ENCODE assay signal across 9 mouse cellular contexts in genomic region chr8:111625694-111626527, GRCm38 (mm10). TPM values are rescaled to one million over a fixed set of nuclear protein-coding genes. Genes with fewer than 3 reads are reported as not detected.
DNase-seq lines count a peak whose midpoint lies in the region; TF ChIP-seq lines count a peak whose summit lies in the region.
"Had no signal": no experiment of that assay in that cellular context is flagged by ENCODE, and none has a peak within 500 bp of the region (broad histone marks: within the 10 kb centered on the region; RNA-seq: fewer than 3 reads in every experiment).

No protein-coding gene starts in this region.

- TF ChIP-seq POLR2A in lung, adult 2 months (IDR thresholded peaks at IDR 0.05; ENCODE audit: borderline replicate concordance, extremely low read depth, low read depth, low read length), result no peak
- TF ChIP-seq POLR2A in small intestine, adult 2 months (IDR thresholded peaks at IDR 0.05; ENCODE audit: low read depth, low read length), result no peak

- H3K36me3 ChIP-seq in small intestine, adult 2 months (ENCODE audit: control insufficient read depth, insufficient read depth, low read length), result no peaks in the 10 kb centered on the region; the same call in 1 of the 2 replicates

- WGBS in lung, adult 2 months, result 13% methylated on average over 6 of the region's 6 CpGs
- WGBS in small intestine, adult 2 months, result 29% methylated on average over 6 of the region's 6 CpGs

- H3K4me1 ChIP-seq in lung, adult 2 months (ENCODE audit: control insufficient read depth, insufficient read depth, low read length), result peaks cover 13% of the 10 kb centered on the region
- H3K4me1 ChIP-seq in small intestine, adult 2 months (ENCODE audit: control insufficient read depth, insufficient read depth, insufficient read length, low read length), result peaks cover 8% of the 10 kb centered on the region

- peak; percentile 75 to 93 for DNase-seq in adrenal gland, adult (ENCODE audit: inconsistent age in 2 of 2, low spot score in 1 of 2)
- DNase-seq in adrenal gland, adult 8-10 months, result no peak
- DNase-seq in NIH3T3 (ENCODE audit: low read depth), result peak; percentile 94
- DNase-seq in cerebellum, adult 9-11 months, result peak; percentile 77
- DNase-seq in gastrocnemius, postnatal 10 days, result peak; percentile 77
- peak; percentile 84 for DNase-seq in kidney, postnatal 10 days
- peak; percentile 74 for DNase-seq in lung, adult 2 months

- no peaks in the 10 kb centered on the region for H3K27me3 ChIP-seq in small intestine, adult 2 months (ENCODE audit: control insufficient read depth, insufficient read depth, low read length)
- H3K27me3 ChIP-seq: limb, embryonic 15.5 days had no signal

- no peak overlapping the region for H3K4me3 ChIP-seq in lung, adult 2 months (replicated peaks; ENCODE audit: extremely low read depth, low read depth, low read length)
- no peak overlapping the region for H3K4me3 ChIP-seq in small intestine, adult 2 months (ENCODE audit: low read depth, low read length)
- H3K4me3 ChIP-seq: limb, embryonic 15.5 days had no signal

- TF ChIP-seq CTCF in lung, adult 2 months (IDR thresholded peaks at IDR 0.05; ENCODE audit: insufficient read depth, low read length), result peak; percentile 83
- peak; percentile 90; the same call in 1 of the 2 replicates for TF ChIP-seq CTCF in small intestine, adult 2 months (IDR thresholded peaks at IDR 0.05; ENCODE audit: extremely low read depth, insufficient read length, insufficient replicate concordance, low read depth, low read length)

- no peak overlapping the region for H3K27ac ChIP-seq in small intestine, adult 2 months (ENCODE audit: insufficient read depth, low read depth, low read length)
- H3K27ac ChIP-seq: limb, embryonic 15.5 days had no signal

RNA-seq across cellular contexts. Expression of gene Ldhd, which starts 4.3 kb away (rescaled TPM):
- total RNA-seq in adrenal gland, adult 8-10 months (2022), result 100 to 1,000 TPM in 1 of 4 experiments, 10 to 100 TPM in 3; 58.4 to 109 (median 76.4) TPM
- total RNA-seq in gastrocnemius, postnatal 10 days (2021), result 1 to 10 TPM; 7.9 to 8.2 TPM
- 8.8 and 9.4 TPM in 2 replicates for polyA plus RNA-seq in lung, adult 2 months (2012; rRNA removed)
- polyA plus RNA-seq in small intestine, adult 2 months (2012; rRNA removed), result 2.8 and 8.4 TPM in 2 replicates

RNA-seq across cellular contexts. Expression of gene Zfp1, which starts 17.3 kb away (rescaled TPM):
- 10 to 100 TPM in 2 of 4 experiments, 1 to 10 TPM in 2; 7.9 to 11.6 (median 9.7) TPM for total RNA-seq in adrenal gland, adult 8-10 months (2022)
- 10 to 100 TPM in 1 of 2 experiments, 1 to 10 TPM in 1; 7.7 to 11.6 TPM for total RNA-seq in gastrocnemius, postnatal 10 days (2021)
- 3.6 and 4.8 TPM in 2 replicates for polyA plus RNA-seq in lung, adult 2 months (2012; rRNA removed)
- polyA plus RNA-seq in small intestine, adult 2 months (2012; rRNA removed), result 1.3 and 1.6 TPM in 2 replicates

Comparison
In these comparisons a context has a peak if more than half of its experiments do, and no peak if none do; other contexts are left out.
1. RNA of gene Ldhd, which starts 4.3 kb away (total RNA-seq): 58.4 to 109 TPM in adrenal gland, adult 8-10 months; 7.9 to 8.2 TPM in gastrocnemius, postnatal 10 days; every median in the first group is over 4 times any median in the second.